28 mouse cellular contexts compared by ENCODE assay signal in the genomic region with DNA sequence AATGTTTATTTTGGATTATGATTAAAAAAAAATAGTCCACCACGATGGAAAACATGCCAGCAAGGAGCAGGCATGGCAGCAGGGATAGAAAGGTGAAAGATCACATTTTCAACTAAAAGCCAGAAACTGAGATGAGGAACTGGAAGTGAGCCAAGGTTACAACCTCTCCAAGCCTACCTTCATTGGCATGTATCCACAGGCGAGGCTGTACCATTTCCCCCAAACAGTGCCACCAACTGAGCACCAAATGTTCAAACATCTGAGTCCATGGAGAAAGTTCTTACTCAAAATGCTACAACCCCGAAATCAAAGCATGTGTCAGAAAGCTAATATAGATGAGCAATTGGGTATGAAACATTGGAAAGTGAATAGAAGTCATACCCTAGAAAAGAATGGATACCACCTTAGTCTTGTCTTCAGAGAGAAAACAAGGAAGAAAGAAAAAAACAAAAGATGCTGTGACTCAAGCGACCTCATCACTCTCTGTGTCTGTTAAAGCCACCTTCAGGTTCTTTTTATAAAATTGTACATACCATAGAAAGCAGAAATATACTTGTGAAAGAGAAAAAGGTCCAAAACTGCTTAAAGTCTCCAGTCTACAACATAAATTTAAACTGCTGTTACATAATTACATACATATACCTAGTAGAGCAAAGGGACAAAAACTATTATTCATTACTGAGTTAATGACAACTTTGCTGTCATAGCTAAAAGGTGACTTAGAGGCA.
A peak's percentile ranks its signal among the peaks of the same experiment; 100 is the strongest.
DNase-seq lines count a peak whose midpoint lies in the region; TF ChIP-seq lines count a peak whose summit lies in the region.
"Had no signal": no experiment of that assay in that cellular context is flagged by ENCODE, and none has a peak within 500 bp of the region (broad histone marks: within the 10 kb centered on the region; RNA-seq: fewer than 3 reads in every experiment).

No protein-coding gene starts in this region.

- TF ChIP-seq CTCF in cortical plate, adult 2 months (IDR thresholded peaks at IDR 0.05; ENCODE audit: extremely low read depth, insufficient read depth, low read length): no peak
- no peak for TF ChIP-seq CTCF in heart, adult 2 months (IDR thresholded peaks at IDR 0.05)

- H3K4me3 ChIP-seq in cortical plate, adult 2 months (ENCODE audit: insufficient read depth, low read length): no peak overlapping the region
- no peak overlapping the region for H3K4me3 ChIP-seq in heart, adult 2 months
- H3K4me3 ChIP-seq: embryonic facial prominence, embryonic 13.5 days; forebrain, embryonic 10.5 days; heart, embryonic 10.5 days; heart, embryonic 15.5 days; limb, embryonic 13.5 days; liver, embryonic 12.5 days; megakaryocyte, embryonic 14.5 days; midbrain, embryonic 13.5 days had no signal

- no peak for TF ChIP-seq EP300 in heart, adult 2 months (IDR thresholded peaks at IDR 0.05; ENCODE audit: insufficient read depth, low read depth, low read length)

- no peak overlapping the region for H3K9ac ChIP-seq in heart, adult 2 months (ENCODE audit: low read depth, low read length)
- H3K9ac ChIP-seq: embryonic facial prominence, embryonic 13.5 days; forebrain, postnatal 0 days; heart, embryonic 15.5 days; limb, embryonic 13.5 days; liver, embryonic 12.5 days; liver, postnatal 0 days; midbrain, embryonic 13.5 days had no signal

- TF ChIP-seq POLR2A in cortical plate, adult 2 months (IDR thresholded peaks at IDR 0.05; ENCODE audit: extremely low read depth, insufficient read depth, low read length): no peak
- TF ChIP-seq POLR2A in heart, adult 2 months (IDR thresholded peaks at IDR 0.05; ENCODE audit: insufficient read depth, low read depth, low read length): no peak

- peaks cover 2% of the 10 kb centered on the region; the same call in 1 of the 2 replicates for H3K4me1 ChIP-seq in cortical plate, adult 2 months (ENCODE audit: control insufficient read depth, insufficient read depth, low read length)
- no peaks in the 10 kb centered on the region for H3K4me1 ChIP-seq in heart, adult 2 months (ENCODE audit: control insufficient read depth, insufficient read depth, low read length)
- H3K4me1 ChIP-seq: embryonic facial prominence, embryonic 13.5 days; forebrain, embryonic 10.5 days; heart, embryonic 10.5 days; heart, embryonic 15.5 days; limb, embryonic 13.5 days; liver, embryonic 12.5 days; megakaryocyte, embryonic 14.5 days; midbrain, embryonic 13.5 days had no signal

- H3K79me2 ChIP-seq in heart, adult 2 months (replicated peaks; ENCODE audit: control insufficient read depth, insufficient read depth, low read length): no peaks in the 10 kb centered on the region

- peak; percentile 52 for DNase-seq in left cerebral cortex, postnatal 4 days
- DNase-seq in left cerebral cortex, adult 9 months (ENCODE audit: low spot score in 2 of 2): no peak
- DNase-seq in cerebellum, adult 11-12 months: peak; percentile 90
- peak; percentile 92 for DNase-seq in cerebellum, adult 9-11 months
- no peak for DNase-seq in ovary, postnatal 14 days (ENCODE audit: low spot score)
- no peak for DNase-seq in heart, adult 2 months
- DNase-seq: adrenal gland, adult 2 months; adrenal gland, postnatal 36 days; forebrain, postnatal 0 days; gastrocnemius, postnatal 14 days; kidney, adult 8-10 months; kidney, postnatal 4 days; layer of hippocampus, postnatal 36 days; liver, postnatal 0 days; lung, postnatal 4 days; right cerebral cortex, postnatal 14 days; spleen, adult 18-20 months; thymus, postnatal 25 days had no signal

- intact Hi-C loops in left cerebral cortex, postnatal 4 days (cut with DNase I): no loop called here
- intact Hi-C loops in heart, adult 2 months (cut with DNase I): no loop called here

- H3K36me3 ChIP-seq in heart, adult 2 months (ENCODE audit: control insufficient read depth, insufficient read depth, low read length): no peaks in the 10 kb centered on the region
- H3K36me3 ChIP-seq: embryonic facial prominence, embryonic 13.5 days; forebrain, embryonic 10.5 days; heart, embryonic 10.5 days; heart, embryonic 15.5 days; limb, embryonic 13.5 days; liver, embryonic 12.5 days; midbrain, embryonic 13.5 days had no signal

- peak overlapping the region; percentile 29; the same call in 1 of the 2 replicates for H3K27ac ChIP-seq in cortical plate, adult 2 months (ENCODE audit: insufficient read depth, low read length)
- no peak overlapping the region for H3K27ac ChIP-seq in heart, adult 2 months
- H3K27ac ChIP-seq: embryonic facial prominence, embryonic 13.5 days; forebrain, embryonic 10.5 days; heart, embryonic 10.5 days; heart, embryonic 15.5 days; kidney, postnatal 0 days; limb, embryonic 13.5 days; liver, embryonic 12.5 days; midbrain, embryonic 13.5 days had no signal

- H3K27me3 ChIP-seq in heart, adult 2 months (ENCODE audit: control insufficient read depth, insufficient read depth, low read length): no peaks in the 10 kb centered on the region
- H3K27me3 ChIP-seq: embryonic facial prominence, embryonic 13.5 days; heart, embryonic 15.5 days; limb, embryonic 13.5 days; liver, embryonic 12.5 days; megakaryocyte, embryonic 14.5 days; midbrain, embryonic 13.5 days had no signal

- 59% methylated on average over 4 of the region's 4 CpGs for WGBS in heart, adult 2 months

Comparison
In these comparisons a context has a peak if more than half of its experiments do, and no peak if none do; other contexts are left out.
1. DNase-seq: peak in left cerebral cortex, postnatal 4 days (single experiment), cerebellum, adult 11-12 months (single experiment) and cerebellum, adult 9-11 months (single experiment); none in left cerebral cortex, adult 9 months (0 of 2), ovary, postnatal 14 days (single experiment) and heart, adult 2 months (0 of 2).